Mouse (Mus musculus) megakaryocyte-erythroid progenitor cell, adult 5-6 weeks (primary cell): ENCODE results near the gene Cldn1. TPM values are rescaled to one million over a fixed set of nuclear protein-coding genes. Genes with fewer than 3 reads are reported as not detected.

ENCODE experiments used
- ATAC-seq: replicated peaks from 2 replicates; pipeline ENCODE4 v1.8.0; 2016; ENCODE audit warnings: mild to moderate bottlenecking, inconsistent platforms; ENCODE audit not compliant: severe bottlenecking, poor library complexity, low FRiP score, low TSS enrichment
- total RNA-seq, 2 experiments: library from RNA; stranded (forward) in 1 of 2; stranded (reverse) in 1 of 2; fragments of 200-1000, 215-1000 nt in 1 of 2; fragments of >200 nt in 1 of 2; fragmentation: Nextera tagmentation in 1 of 2; gene quantifications; 2 replicates each; pipeline ENCODE4 v1.2.3; 2014 to 2017

Cldn1 gene
- total RNA-seq (2014; fragmentation: Nextera tagmentation) (not detected in 2 replicates), total RNA-seq (2017) (not detected in 2 replicates)

- peak; percentile 85 for ATAC-seq
Observed at GRCm38 (mm10) chr16:26371325-26372053, at the start of gene Cldn1. TSS of gene Cldn1 (minus strand) at chr16:26371841.

DNA sequence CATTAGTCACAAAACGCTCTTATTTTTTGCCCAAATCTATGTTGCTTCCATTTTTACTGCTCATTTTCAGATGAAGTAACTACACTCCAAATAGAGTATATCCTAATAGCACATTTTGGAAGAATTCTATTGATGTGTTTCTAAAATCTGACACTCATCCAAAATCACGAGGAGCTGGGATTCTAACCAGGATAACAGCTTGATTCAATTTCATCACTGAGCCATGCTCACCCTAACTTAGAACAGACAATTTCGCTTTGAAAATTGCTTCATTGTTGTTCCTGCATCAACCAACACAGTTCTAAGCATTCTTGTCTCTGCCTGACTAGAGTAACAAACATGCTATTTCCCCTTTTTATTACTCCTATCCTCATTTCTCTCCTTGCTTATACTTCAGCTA, 47.0 kb upstream of the Cldn1 start:
- ATAC-seq = no peak

DNA sequence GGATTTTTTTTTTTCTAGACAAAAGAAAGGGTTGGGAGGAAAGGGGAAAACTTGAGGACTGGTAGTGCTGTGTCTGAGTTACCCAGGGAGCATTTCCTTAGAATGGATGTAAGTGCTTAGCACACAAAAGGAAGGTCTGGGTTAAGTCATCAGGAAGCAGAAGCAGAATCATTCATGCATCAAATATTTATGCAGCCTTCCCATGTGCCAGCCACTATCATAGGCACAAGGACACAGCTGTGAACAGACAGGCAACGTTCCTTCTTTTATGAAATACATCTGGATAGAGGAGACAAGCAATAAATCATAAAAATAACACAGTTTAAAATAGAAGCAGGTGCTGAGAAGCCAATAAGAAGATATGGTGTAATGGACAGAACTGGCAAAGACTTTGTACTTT, 32.4 kb upstream of the Cldn1 start:
- ATAC-seq = no peak

- ATAC-seq = no peak
Observed at GRCm38 (mm10) chr16:26400971-26401370, 29.3 kb upstream of the Cldn1 start.

GRCm38 (mm10) chr16:26400549-26400948, 28.9 kb upstream of the Cldn1 start:
- ATAC-seq = no peak

GRCm38 (mm10) chr16:26390936-26391335, 19.3 kb upstream of the Cldn1 start:
- no peak for ATAC-seq

DNA sequence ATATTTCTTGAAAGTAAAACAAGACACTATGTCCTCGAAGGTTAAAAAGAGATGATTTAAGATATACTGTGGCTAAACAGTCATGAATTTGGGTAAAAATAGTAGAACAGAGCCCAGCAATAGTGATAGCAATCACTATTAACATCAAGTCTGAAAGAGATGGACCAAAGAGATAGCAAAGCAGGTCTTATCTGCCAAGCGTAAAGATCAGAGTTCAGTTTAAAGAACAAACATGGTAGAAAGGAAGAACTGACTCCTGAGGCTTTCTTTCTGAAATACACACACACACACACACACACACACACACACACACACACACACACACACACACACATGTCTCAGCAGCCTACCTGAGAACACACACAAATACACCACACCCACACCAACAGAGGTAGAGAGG, 14.5 kb upstream of the Cldn1 start:
- ATAC-seq = no peak

DNA sequence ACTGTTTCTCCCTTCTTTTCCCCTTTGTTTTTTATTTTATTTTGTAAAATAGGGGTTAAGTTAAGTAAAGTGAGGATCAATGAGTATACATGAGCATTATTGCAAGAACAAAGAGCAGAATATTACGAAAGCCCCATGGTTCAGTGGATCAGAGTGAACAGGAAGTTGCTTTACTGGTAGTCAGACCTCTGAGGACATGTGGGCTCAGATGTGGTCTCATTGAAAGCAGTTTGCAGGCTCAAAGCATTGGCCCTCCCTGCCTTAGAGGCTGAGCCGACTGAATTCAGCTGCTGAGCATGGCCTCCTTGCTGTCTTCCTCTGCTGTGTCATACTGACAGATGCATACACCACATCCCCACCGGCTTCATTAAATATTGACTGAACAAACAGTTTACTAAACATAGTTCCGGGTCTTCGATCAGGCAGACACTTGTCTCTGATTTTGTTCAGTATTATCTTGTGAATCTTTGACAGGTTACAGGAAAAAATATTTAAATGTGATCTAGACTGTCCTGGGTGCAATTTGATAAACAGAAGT, 12.5 kb upstream of the Cldn1 start:
- ATAC-seq = no peak

- no peak for ATAC-seq
Observed at GRCm38 (mm10) chr16:26377170-26377569, 5.5 kb upstream of the Cldn1 start.

DNA sequence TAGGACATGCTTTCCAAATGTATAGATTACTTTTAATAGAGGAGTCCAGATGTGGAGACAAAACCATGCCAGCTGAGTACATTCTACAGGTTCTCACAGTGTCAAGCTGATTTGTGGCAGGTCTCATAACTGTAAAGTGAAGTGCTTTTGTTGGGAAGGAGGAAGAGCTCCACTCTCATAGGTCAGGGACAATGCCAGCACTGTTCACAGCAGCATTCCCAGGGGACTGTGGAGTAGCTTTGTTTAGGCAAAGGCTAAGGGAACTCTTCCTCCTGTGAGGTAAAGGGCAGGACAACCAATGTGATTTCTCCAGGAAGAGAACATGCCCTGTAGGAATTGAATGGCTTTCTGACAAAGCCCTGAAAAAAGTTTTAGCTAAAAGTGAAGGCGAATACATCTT, 1.5 kb downstream of the Cldn1 start:
- no peak for ATAC-seq

- no peak for ATAC-seq
Observed at GRCm38 (mm10) chr16:26369044-26369730, 2.5 kb downstream of the Cldn1 start.

- ATAC-seq = no peak
Observed at GRCm38 (mm10) chr16:26368121-26368520, 3.5 kb downstream of the Cldn1 start.

DNA sequence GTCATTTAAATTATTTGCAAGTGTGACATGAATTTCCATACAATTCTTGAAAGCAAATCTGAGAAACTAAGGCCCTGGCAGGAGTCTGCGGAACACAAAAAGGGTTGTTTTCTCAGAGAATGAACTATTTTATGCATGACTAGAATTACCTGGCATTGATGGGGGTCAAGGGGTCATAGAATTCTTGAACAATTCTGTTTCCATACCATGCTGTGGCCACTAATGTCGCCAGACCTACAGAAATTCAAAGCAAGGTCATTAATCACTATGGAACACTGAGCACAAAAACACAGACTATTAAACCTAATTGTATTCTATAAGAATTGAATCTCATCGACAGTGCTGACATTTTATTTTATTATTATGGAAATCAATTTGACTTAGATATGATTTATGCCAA, 10.9 kb downstream of the Cldn1 start:
- ATAC-seq = no peak

GRCm38 (mm10) chr16:26359619-26360018, 12.0 kb downstream of the Cldn1 start:
- ATAC-seq = no peak

- no peak for ATAC-seq
Observed at GRCm38 (mm10) chr16:26358898-26359297, 12.7 kb downstream of the Cldn1 start.

DNA sequence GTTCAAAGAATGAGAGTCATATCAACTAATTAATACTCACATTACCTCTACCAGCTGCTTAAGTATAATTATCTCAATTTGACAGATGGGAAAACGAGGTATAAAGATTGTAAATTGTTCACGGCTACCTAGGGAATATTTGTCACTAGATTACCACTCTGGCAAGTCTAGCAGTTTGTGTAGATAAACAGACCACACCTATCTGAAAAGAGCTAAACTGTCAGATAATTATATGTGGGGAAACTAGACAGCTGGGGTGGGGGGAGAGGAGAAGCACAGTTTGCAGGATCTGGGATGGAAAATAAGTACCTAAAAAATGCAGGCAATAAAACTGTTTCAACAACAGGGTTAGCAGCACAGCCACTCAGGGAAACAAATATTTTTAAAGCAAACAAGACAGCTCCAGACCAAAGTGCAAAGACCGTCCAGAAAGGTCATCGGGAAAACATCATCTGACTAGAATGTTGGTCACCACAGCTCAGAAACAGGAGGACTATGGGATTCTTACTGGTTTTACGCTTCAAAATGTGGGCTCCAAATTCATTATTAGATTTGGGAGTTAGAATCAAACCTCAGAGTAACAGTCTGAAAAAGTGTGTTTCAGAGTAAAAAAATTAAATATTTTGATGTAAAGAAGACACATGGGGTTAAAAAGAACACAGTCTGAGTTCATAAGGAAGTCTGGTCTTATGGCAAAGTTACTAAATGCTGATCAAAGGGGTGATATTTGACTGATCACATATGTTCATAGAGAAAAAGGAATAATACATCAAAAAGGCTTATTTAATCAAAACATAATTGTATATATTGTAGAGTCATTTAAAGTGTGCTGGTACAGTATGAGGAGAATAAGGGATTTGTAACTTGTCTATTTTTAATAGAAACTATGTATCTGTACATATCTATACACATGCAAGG, 13.5 kb downstream of the Cldn1 start:
- ATAC-seq = peak; percentile 34; the same call in 1 of the 2 replicates

DNA sequence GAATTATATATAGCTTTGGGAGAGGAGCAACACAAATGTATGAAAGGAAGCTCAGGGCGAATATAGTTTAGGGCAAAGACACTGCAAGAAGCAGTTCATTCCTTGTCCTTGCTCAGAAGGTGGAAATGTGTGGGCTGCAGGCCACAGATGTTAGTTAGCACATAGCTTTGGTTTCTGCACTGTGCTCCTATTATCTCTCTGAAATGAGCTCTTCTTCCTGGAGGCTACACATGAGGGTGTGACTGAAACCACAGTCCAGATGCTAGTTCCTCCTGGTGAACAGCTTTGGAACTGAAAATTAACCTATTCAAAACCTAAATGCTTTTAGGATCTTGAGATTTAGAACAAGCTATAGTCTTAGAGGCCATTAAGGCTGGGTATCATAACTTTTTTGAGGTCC, 16.1 kb downstream of the Cldn1 start:
- ATAC-seq = no peak

DNA sequence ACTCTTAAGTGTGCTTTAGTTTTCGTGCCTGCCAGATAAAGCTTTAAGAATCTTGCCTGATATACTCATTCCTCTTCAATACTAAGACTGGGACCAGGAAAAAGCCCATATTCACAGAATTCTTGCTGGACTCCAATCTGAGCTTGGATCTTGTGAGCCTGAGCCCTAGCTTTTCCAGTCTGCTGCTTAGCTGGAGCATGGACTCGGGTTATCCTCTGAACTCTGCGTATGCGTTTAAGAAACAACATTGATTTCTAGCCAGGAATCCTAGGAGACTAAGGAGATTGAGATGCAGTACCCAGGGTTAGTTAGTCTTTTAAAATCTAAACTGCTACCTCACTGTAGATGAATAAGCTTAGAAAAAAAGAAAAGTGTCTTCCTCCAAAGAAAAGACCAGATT, 20.9 kb downstream of the Cldn1 start:
- ATAC-seq = no peak

DNA sequence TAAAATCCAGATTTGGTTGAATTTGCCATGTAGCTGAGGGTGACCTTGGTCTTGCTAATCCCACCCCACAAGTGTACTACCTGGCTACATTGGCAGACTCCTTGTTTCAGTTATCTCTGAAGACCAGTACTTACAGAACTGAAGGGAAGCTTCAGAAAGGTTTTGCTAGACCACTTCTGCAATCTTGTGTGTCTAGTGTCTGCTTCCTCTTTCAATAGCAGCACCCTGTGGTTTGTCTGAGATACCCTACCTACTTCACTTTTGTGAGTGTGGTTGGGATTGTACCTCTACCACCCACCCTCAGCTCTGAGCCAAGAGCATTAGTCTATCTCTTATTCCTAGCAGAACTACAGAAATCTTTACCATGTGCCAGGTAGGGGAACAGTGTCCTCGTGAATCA, 22.8 kb downstream of the Cldn1 start:
- ATAC-seq = no peak

DNA sequence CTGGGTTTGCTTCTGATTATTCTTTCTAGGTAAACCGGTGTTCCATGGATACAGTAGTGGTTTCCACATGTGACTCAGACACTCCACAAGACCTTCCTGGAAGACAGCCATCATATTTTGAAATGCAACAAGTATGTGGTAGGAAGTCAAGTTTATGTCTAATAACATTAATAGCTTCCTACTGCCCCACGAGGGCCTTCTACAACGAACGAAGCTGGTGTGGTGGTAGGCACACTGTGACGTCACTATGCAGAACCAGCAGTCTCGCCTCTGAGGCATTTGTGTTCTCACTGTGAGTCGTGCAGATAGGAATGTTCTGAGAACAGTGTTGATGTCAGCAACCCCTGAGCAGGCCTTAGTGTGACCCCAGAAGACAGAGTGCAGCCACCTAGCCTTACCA, 55.4 kb downstream of the Cldn1 start:
- ATAC-seq = no peak
